Mouse (Mus musculus) kidney, adult 18-20 months (tissue): ENCODE results near the gene Nfatc4.
A peak's percentile ranks its signal among the peaks of the same experiment; 100 is the strongest.

ENCODE experiments used
- DNase-seq: peaks from one replicate; pipeline ENCODE4 v3.0.0; 2021

The Nfatc4 gene

GRCm38 (mm10) chr14:55822991-55823762 is at the start of gene Nfatc4:
Gene Nfatc4 (plus strand): TSS chr14:55823144.
- peak; percentile 77 for DNase-seq

GRCm38 (mm10) chr14:55776711-55777110 is 46.2 kb upstream of the Nfatc4 start:
- no peak for DNase-seq

- DNase-seq: no peak
These were observed 45.8 kb upstream of the Nfatc4 start for GRCm38 (mm10) chr14:55777176-55777575.

- DNase-seq: no peak
These were observed 45.1 kb upstream of the Nfatc4 start for GRCm38 (mm10) chr14:55777806-55778205.

GRCm38 (mm10) chr14:55778686-55779085 is 44.3 kb upstream of the Nfatc4 start:
- no peak for DNase-seq

GRCm38 (mm10) chr14:55779656-55780055 is 43.3 kb upstream of the Nfatc4 start:
- DNase-seq: no peak

- DNase-seq: no peak
These were observed 42.2 kb upstream of the Nfatc4 start for GRCm38 (mm10) chr14:55780736-55781135.

GRCm38 (mm10) chr14:55781310-55781709 is 41.6 kb upstream of the Nfatc4 start:
- DNase-seq: peak; percentile 69

GRCm38 (mm10) chr14:55782361-55782960 is 40.5 kb upstream of the Nfatc4 start:
- peak; percentile 2 for DNase-seq

- peak; percentile 20 for DNase-seq
These were observed 39.6 kb upstream of the Nfatc4 start for GRCm38 (mm10) chr14:55783171-55783957.

GRCm38 (mm10) chr14:55783958-55784235 is 39.0 kb upstream of the Nfatc4 start, which contains the start of gene Adcy4:
Gene Adcy4 (minus strand): TSS chr14:55784095.
- peak; percentile 21 for DNase-seq

- peak; percentile 17 for DNase-seq
These were observed 37.7 kb upstream of the Nfatc4 start for GRCm38 (mm10) chr14:55785195-55785594.

- peak; percentile 1 for DNase-seq
These were observed 35.2 kb upstream of the Nfatc4 start for GRCm38 (mm10) chr14:55787731-55788130.

GRCm38 (mm10) chr14:55788256-55789050 is 34.5 kb upstream of the Nfatc4 start, which contains the start of gene Ripk3:
Gene Ripk3 (minus strand): TSS chr14:55788865.
- DNase-seq: peak; percentile 51

GRCm38 (mm10) chr14:55793461-55793860 is 29.5 kb upstream of the Nfatc4 start:
- DNase-seq: no peak

- peak; percentile 2 for DNase-seq
These were observed 29.0 kb upstream of the Nfatc4 start for GRCm38 (mm10) chr14:55793946-55794345.

GRCm38 (mm10) chr14:55795380-55796163 is 27.4 kb upstream of the Nfatc4 start:
- DNase-seq: peak; percentile 1

GRCm38 (mm10) chr14:55814885-55815284 is 8.1 kb upstream of the Nfatc4 start:
- DNase-seq: peak; percentile 77

- peak; percentile 66 for DNase-seq
These were observed 7.6 kb upstream of the Nfatc4 start for GRCm38 (mm10) chr14:55815310-55815751.

- no peak for DNase-seq
These were observed 3.0 kb upstream of the Nfatc4 start for GRCm38 (mm10) chr14:55819845-55820405.

GRCm38 (mm10) chr14:55820576-55820975 is 2.4 kb upstream of the Nfatc4 start:
- DNase-seq: no peak
